Mouse (Mus musculus) forebrain, embryonic 16.5 days (tissue): ENCODE data around the gene Trim47. TPM values are rescaled to one million over a fixed set of nuclear protein-coding genes. Genes with fewer than 3 reads are reported as not detected.

Source experiments
- ATAC-seq: fragments of 200-750 bp; cut with Nextera tagmentation; 2 replicates; pipeline ENCODE4 v1.8.0; 2017; ENCODE audit warnings: mild to moderate bottlenecking, moderate library complexity
- H3K27ac ChIP-seq: fragments of 300-500 bp; sonication (generic); 2 replicates; pipeline ENCODE4 v1.5.1; 2014; ENCODE audit warnings: low read length, control low read depth
- H3K27me3 ChIP-seq: fragments of 300-500 bp; sonication (generic); replicated peaks from 2 replicates; pipeline ENCODE4 v1.6.1; 2014; ENCODE audit warnings: low read length; ENCODE audit not compliant: control insufficient read depth, insufficient read depth
- H3K36me3 ChIP-seq: fragments of 300-500 bp; sonication (generic); 2 replicates; pipeline ENCODE4 v1.6.1; 2014; ENCODE audit not compliant: control insufficient read depth, insufficient read depth
- H3K4me1 ChIP-seq: fragments of 300-500 bp; sonication (generic); replicated peaks from 2 replicates; pipeline ENCODE4 v1.6.1; 2014; ENCODE audit warnings: low read length; ENCODE audit not compliant: control insufficient read depth, insufficient read depth
- H3K4me2 ChIP-seq: fragments of 300-500 bp; sonication (generic); 2 replicates; pipeline ENCODE4 v1.6.1; 2014; ENCODE audit warnings: mild to moderate bottlenecking, low read length, control low read depth
- H3K4me3 ChIP-seq: fragments of 300-500 bp; sonication (generic); replicated peaks from 2 replicates; pipeline ENCODE4 v1.5.1; 2014; ENCODE audit warnings: mild to moderate bottlenecking, low read length, control low read depth
- H3K9ac ChIP-seq: fragments of 300-500 bp; sonication (generic); replicated peaks from 2 replicates; pipeline ENCODE4 v1.6.1; 2014; ENCODE audit warnings: low read depth, low read length, control low read depth
- H3K9me3 ChIP-seq: fragments of 300-500 bp; sonication (generic); 2 replicates; pipeline ENCODE4 v1.6.1; 2016; ENCODE audit warnings: low read length; ENCODE audit not compliant: control insufficient read depth
- WGBS: fragments of 180-500 bp; shearing (Covaris S2); extraction: QIAGEN DNeasy Blood & Tissue Kit; methylation state at CpG from one replicate; pipeline ENCODE4 v1.1.7; 2014; 5-methylcytosine and 5-hydroxymethylcytosine counted together
- polyA plus RNA-seq: library from polyadenylated mRNA; unstranded; fragments of >200 nt; fragmentation: Nextera tagmentation; extraction: Ambion mirVana; gene quantifications from 2 replicates; pipeline ENCODE4 v1.2.1, GENCODE M21; 2015

Gene Trim47
- polyA plus RNA-seq, 1 experiment from 2014 or later = 6.6 TPM

GRCm38 (mm10) chr11:116062521-116062920 is 64.5 kb downstream of the Trim47 start:
- no peak overlapping the region for H3K4me3 ChIP-seq
- H3K9me3 ChIP-seq = no peaks in the 10 kb centered on the region
- H3K9ac ChIP-seq = no peak overlapping the region
- WGBS = 38% methylated on average over 8 of the region's 8 CpGs
- peaks cover 18% of the 10 kb centered on the region for H3K36me3 ChIP-seq
- no peak overlapping the region; the same call in 1 of the 2 replicates for H3K27ac ChIP-seq
- no peak overlapping the region for H3K4me2 ChIP-seq
- no peaks in the 10 kb centered on the region for H3K27me3 ChIP-seq
- ATAC-seq = no peak
- no peaks in the 10 kb centered on the region; the same call in 1 of the 2 replicates for H3K4me1 ChIP-seq

- ATAC-seq = no peak
- H3K4me3 ChIP-seq = no peak overlapping the region
- 91% methylated on average over 13 of the region's 13 CpGs for WGBS
- no peak overlapping the region for H3K27ac ChIP-seq
- H3K4me2 ChIP-seq = no peak overlapping the region
- no peaks in the 10 kb centered on the region for H3K27me3 ChIP-seq
- H3K4me1 ChIP-seq = no peaks in the 10 kb centered on the region; the same call in 1 of the 2 replicates
- no peak overlapping the region for H3K9ac ChIP-seq
- H3K9me3 ChIP-seq = no peaks in the 10 kb centered on the region
- H3K36me3 ChIP-seq = peaks cover 24% of the 10 kb centered on the region
These were observed 65.2 kb downstream of the Trim47 start for GRCm38 (mm10) chr11:116061641-116062415.

- H3K4me3 ChIP-seq = no peak overlapping the region
- H3K36me3 ChIP-seq = peaks cover 24% of the 10 kb centered on the region
- H3K9me3 ChIP-seq = no peaks in the 10 kb centered on the region
- 89% methylated on average over 9 of the region's 9 CpGs for WGBS
- H3K27me3 ChIP-seq = no peaks in the 10 kb centered on the region
- no peak overlapping the region for H3K27ac ChIP-seq
- no peak overlapping the region for H3K4me2 ChIP-seq
- no peaks in the 10 kb centered on the region; the same call in 1 of the 2 replicates for H3K4me1 ChIP-seq
- H3K9ac ChIP-seq = no peak overlapping the region
- no peak for ATAC-seq
These were observed 66.4 kb downstream of the Trim47 start for GRCm38 (mm10) chr11:116060596-116060995.

GRCm38 (mm10) chr11:116059691-116060025 is 67.4 kb downstream of the Trim47 start:
- WGBS = 97% methylated on average over 11 of the region's 11 CpGs
- H3K9me3 ChIP-seq = no peaks in the 10 kb centered on the region
- H3K4me1 ChIP-seq = no peaks in the 10 kb centered on the region; the same call in 1 of the 2 replicates
- H3K27ac ChIP-seq = no peak overlapping the region
- no peaks in the 10 kb centered on the region for H3K27me3 ChIP-seq
- no peak for ATAC-seq
- peaks cover 31% of the 10 kb centered on the region for H3K36me3 ChIP-seq
- no peak overlapping the region for H3K4me3 ChIP-seq
- H3K4me2 ChIP-seq = no peak overlapping the region
- no peak overlapping the region for H3K9ac ChIP-seq

GRCm38 (mm10) chr11:116058868-116059690 is 67.9 kb downstream of the Trim47 start:
- Histone ChIP-seq H3K4me3 (no peak overlapping the region), H3K4me2 (no peak overlapping the region), H3K4me1 (no peaks in the 10 kb centered on the region; the same call in 1 of the 2 replicates), H3K27ac (no peak overlapping the region), H3K36me3 (peaks cover 32% of the 10 kb centered on the region), H3K9me3 (no peaks in the 10 kb centered on the region), H3K9ac (no peak overlapping the region), H3K27me3 (no peaks in the 10 kb centered on the region)
- 90% methylated on average over 17 of the region's 17 CpGs for WGBS
- ATAC-seq = no peak

- H3K9me3 ChIP-seq = no peaks in the 10 kb centered on the region
- no peak overlapping the region for H3K4me3 ChIP-seq
- peaks cover 38% of the 10 kb centered on the region for H3K36me3 ChIP-seq
- no peaks in the 10 kb centered on the region for H3K27me3 ChIP-seq
- H3K4me2 ChIP-seq = no peak overlapping the region
- no peak overlapping the region for H3K9ac ChIP-seq
- no peak overlapping the region for H3K27ac ChIP-seq
- no peaks in the 10 kb centered on the region for H3K4me1 ChIP-seq
- 69% methylated on average over 12 of the region's 12 CpGs for WGBS
- no peak for ATAC-seq
These were observed 68.9 kb downstream of the Trim47 start for GRCm38 (mm10) chr11:116058022-116058614.

GRCm38 (mm10) chr11:116057237-116057881 is 69.7 kb downstream of the Trim47 start:
- no peaks in the 10 kb centered on the region for H3K9me3 ChIP-seq
- no peak overlapping the region for H3K9ac ChIP-seq
- H3K36me3 ChIP-seq = peaks cover 38% of the 10 kb centered on the region
- H3K4me1 ChIP-seq = no peaks in the 10 kb centered on the region
- WGBS = 88% methylated on average over 4 of the region's 4 CpGs
- ATAC-seq = no peak
- H3K27me3 ChIP-seq = no peaks in the 10 kb centered on the region
- H3K4me3 ChIP-seq = no peak overlapping the region
- H3K4me2 ChIP-seq = no peak overlapping the region
- H3K27ac ChIP-seq = no peak overlapping the region

GRCm38 (mm10) chr11:116055873-116056272 is 71.1 kb downstream of the Trim47 start:
- Histone ChIP-seq H3K36me3 (peaks cover 38% of the 10 kb centered on the region), H3K27ac (no peak overlapping the region), H3K4me2 (no peak overlapping the region), H3K9me3 (no peaks in the 10 kb centered on the region), H3K4me1 (no peaks in the 10 kb centered on the region), H3K9ac (no peak overlapping the region), H3K27me3 (no peaks in the 10 kb centered on the region), H3K4me3 (no peak overlapping the region)
- 94% methylated on average over 11 of the region's 11 CpGs for WGBS
- ATAC-seq = no peak
